Mouse (Mus musculus): ENCODE data around the gene Rnps1.

DNA sequence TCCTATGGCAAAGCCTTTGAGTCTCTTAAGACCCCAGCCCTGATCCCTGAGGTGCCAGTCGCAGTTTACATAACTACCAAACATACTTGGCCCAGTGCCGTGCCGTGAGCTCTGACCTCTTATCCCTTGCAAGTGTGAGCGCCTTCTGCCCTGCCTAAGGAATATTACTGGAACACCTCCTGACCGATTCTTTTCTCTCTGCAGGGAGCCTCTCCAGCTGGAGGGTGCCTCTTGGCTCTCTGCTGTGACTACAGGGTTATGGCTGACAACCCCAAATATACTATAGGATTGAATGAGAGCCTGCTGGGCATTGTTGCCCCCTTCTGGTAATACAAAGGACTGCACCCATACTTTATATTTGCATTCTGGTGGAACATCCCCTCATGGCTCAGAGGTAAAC lies 22.7 kb downstream of the Rnps1 start:
- TF ChIP-seq CTCF (conservative IDR thresholded peaks at IDR 0.05; ENCODE audit: insufficient read depth, insufficient read length, low read depth, low read length) (peak; percentile 34), POLR2A (IDR thresholded peaks at IDR 0.05; ENCODE audit: low read depth, low read length) (no peak)

All from kidney, adult 2 months (tissue).